In genomic region chr7:24919728-24920127, GRCm38 (mm10) we compare ENCODE assay signal across 21 mouse cellular contexts. TPM values are rescaled to one million over a fixed set of nuclear protein-coding genes. Genes with fewer than 3 reads are reported as not detected.
DNase-seq lines count a peak whose midpoint lies in the region; ATAC-seq and TF ChIP-seq lines count a peak whose summit lies in the region.
"Had no signal": no experiment of that assay in that cellular context is flagged by ENCODE, and none has a peak within 500 bp of the region (broad histone marks: within the 10 kb centered on the region; RNA-seq: fewer than 3 reads in every experiment).

No protein-coding gene starts in this region.

- H3K27ac ChIP-seq in forebrain, postnatal 0 days (ENCODE audit: low read depth, low read length) = no peak overlapping the region
- no peak overlapping the region for H3K27ac ChIP-seq in forebrain, embryonic 12.5 days
- H3K27ac ChIP-seq in forebrain, embryonic 10.5 days = no peak overlapping the region
- H3K27ac ChIP-seq: left cerebral cortex, adult 2 months; liver, embryonic 12.5 days; macrophage; stomach, embryonic 15.5 days had no signal

- no peaks in the 10 kb centered on the region for H3K4me1 ChIP-seq in forebrain, postnatal 0 days (ENCODE audit: insufficient read depth)
- no peaks in the 10 kb centered on the region for H3K4me1 ChIP-seq in forebrain, embryonic 12.5 days
- H3K4me1 ChIP-seq in forebrain, embryonic 10.5 days = 0 out of 2 replicates have a peak, but pooled peaks cover 4% of the 10 kb centered on the region
- H3K4me1 ChIP-seq: liver, embryonic 12.5 days; stomach, embryonic 15.5 days had no signal

- H3K27me3 ChIP-seq in forebrain, postnatal 0 days (ENCODE audit: insufficient read depth, low read length) = no peaks in the 10 kb centered on the region
- H3K27me3 ChIP-seq in forebrain, embryonic 12.5 days = no peaks in the 10 kb centered on the region
- H3K27me3 ChIP-seq in forebrain, embryonic 10.5 days (ENCODE audit: poor library complexity, severe bottlenecking) = no peaks in the 10 kb centered on the region
- H3K27me3 ChIP-seq: liver, embryonic 12.5 days; stomach, embryonic 15.5 days had no signal

- no peak overlapping the region for H3K4me3 ChIP-seq in forebrain, postnatal 0 days (ENCODE audit: low read depth, low read length)
- H3K4me3 ChIP-seq in forebrain, embryonic 12.5 days (replicated peaks) = no peak overlapping the region
- no peak overlapping the region for H3K4me3 ChIP-seq in forebrain, embryonic 10.5 days
- H3K4me3 ChIP-seq: left cerebral cortex, adult 2 months; liver, embryonic 12.5 days; stomach, embryonic 15.5 days had no signal

- H3K36me3 ChIP-seq in forebrain, postnatal 0 days (ENCODE audit: insufficient read depth) = peaks cover 78% of the 10 kb centered on the region
- peaks cover 78% of the 10 kb centered on the region for H3K36me3 ChIP-seq in forebrain, embryonic 12.5 days (replicated peaks)
- H3K36me3 ChIP-seq in forebrain, embryonic 10.5 days (replicated peaks) = peaks cover 84% of the 10 kb centered on the region

- TF ChIP-seq CTCF in forebrain, postnatal 0 days (IDR thresholded peaks at IDR 0.05; ENCODE audit: low read depth) = no peak

- H3K9ac ChIP-seq in forebrain, postnatal 0 days = no peak overlapping the region
- H3K9ac ChIP-seq in forebrain, embryonic 12.5 days = no peak overlapping the region
- H3K9ac ChIP-seq: liver, embryonic 12.5 days; stomach, embryonic 15.5 days had no signal

- intact Hi-C loops in left cerebral cortex, postnatal 4 days (cut with DNase I) = no loop called here

- peak; percentile 55 for ATAC-seq in forebrain, postnatal 0 days
- ATAC-seq in forebrain, embryonic 12.5 days (ENCODE audit: low FRiP score) = no peak
- ATAC-seq: liver, embryonic 12.5 days had no signal

- WGBS in forebrain, postnatal 0 days = 78% methylated on average over 9 of the region's 9 CpGs
- 91% methylated on average over 9 of the region's 9 CpGs for WGBS in forebrain, embryonic 12.5 days
- WGBS in forebrain, embryonic 10.5 days = 93% methylated on average over 9 of the region's 9 CpGs

- no peak overlapping the region for H3K4me2 ChIP-seq in forebrain, postnatal 0 days (ENCODE audit: low read depth)
- H3K4me2 ChIP-seq in forebrain, embryonic 12.5 days = no peak overlapping the region
- H3K4me2 ChIP-seq: liver, embryonic 12.5 days; stomach, embryonic 15.5 days had no signal

- no peak for DNase-seq in forebrain, postnatal 0 days
- peak; percentile 75 for DNase-seq in left cerebral cortex, postnatal 4 days
- DNase-seq in left cerebral cortex, adult 9 months (ENCODE audit: low spot score in 2 of 2) = no peak
- peak; percentile 73 for DNase-seq in brain, adult 2 months (ENCODE audit: low read depth, low spot score)
- DNase-seq in layer of hippocampus, adult 18-20 months (ENCODE audit: low spot score in 2 of 2) = peak; percentile 45 to 62
- no peak for DNase-seq in Muller cell, postnatal 12 days (ENCODE audit: inconsistent ontology term)
- no peak for DNase-seq in forebrain, embryonic 10.5 days (ENCODE audit: extremely low spot score, low spot score)
- DNase-seq: adrenal gland, postnatal 25 days; right cerebral cortex, postnatal 25 days had no signal

- no peaks in the 10 kb centered on the region for H3K9me3 ChIP-seq in forebrain, postnatal 0 days (ENCODE audit: low read length)
- no peaks in the 10 kb centered on the region for H3K9me3 ChIP-seq in forebrain, embryonic 12.5 days
- peaks cover 4% of the 10 kb centered on the region; the same call in 1 of the 2 replicates for H3K9me3 ChIP-seq in forebrain, embryonic 10.5 days
- H3K9me3 ChIP-seq: liver, embryonic 12.5 days; stomach, embryonic 15.5 days had no signal

RNA-seq across cellular contexts. Expression of gene Arhgef1, which starts 17.0 kb away (rescaled TPM):
- 24.5 and 30.3 TPM in 2 replicates for total RNA-seq in forebrain, postnatal 0 days (2014; rRNA removed)
- 16.7 and 26.8 TPM in 2 replicates for polyA plus RNA-seq in forebrain, postnatal 0 days (2015; fragmentation: Nextera tagmentation; extraction: Ambion mirVana)
- 68.3 and 73.5 TPM in 2 replicates for polyA plus RNA-seq in forebrain, embryonic 12.5 days (2016; fragmentation: Nextera tagmentation; extraction: Ambion mirVana)
- total RNA-seq in left cerebral cortex, postnatal 4 days (2021) = 100 to 1,000 TPM; 143 to 147 TPM
- total RNA-seq in layer of hippocampus, adult 18-20 months (2021) = 10 to 100 TPM; 74.7 to 80.8 TPM
- 58.2 and 59.2 TPM in 2 replicates for polyA plus RNA-seq in forebrain, embryonic 10.5 days (2016; fragmentation: Nextera tagmentation; extraction: Ambion mirVana)

RNA-seq across cellular contexts. Expression of gene Cd79a, which starts 22.5 kb away (rescaled TPM):
- 0.15 and 0.33 TPM in 2 replicates for total RNA-seq in forebrain, postnatal 0 days (2014; rRNA removed)
- polyA plus RNA-seq in forebrain, postnatal 0 days (2015; fragmentation: Nextera tagmentation; extraction: Ambion mirVana) = 0.47 and 0.54 TPM in 2 replicates
- polyA plus RNA-seq in forebrain, embryonic 12.5 days (2016; fragmentation: Nextera tagmentation; extraction: Ambion mirVana) = 0.22 TPM in 1 of 2 replicates, not detected in the other
- total RNA-seq in left cerebral cortex, postnatal 4 days (2021) = under 1 TPM; 0.24 to 0.52 TPM
- total RNA-seq in layer of hippocampus, adult 18-20 months (2021) = under 1 TPM in 1 of 2 experiments, not detected in 1; 0.22 TPM
- 0.25 and 0.55 TPM in 2 replicates for polyA plus RNA-seq in forebrain, embryonic 10.5 days (2016; fragmentation: Nextera tagmentation; extraction: Ambion mirVana)
- total RNA-seq: granulocyte monocyte progenitor cell, adult 5-6 weeks had no signal
- polyA plus RNA-seq: liver, embryonic 12.5 days had no signal

RNA-seq across cellular contexts. Expression of gene Gm4881, which starts 24.6 kb away (rescaled TPM):
- total RNA-seq in forebrain, postnatal 0 days (2014; rRNA removed) = 0.54 and 2.1 TPM in 2 replicates
- 0.33 and 0.97 TPM in 2 replicates for polyA plus RNA-seq in forebrain, postnatal 0 days (2015; fragmentation: Nextera tagmentation; extraction: Ambion mirVana)
- 1.0 and 1.7 TPM in 2 replicates for polyA plus RNA-seq in forebrain, embryonic 12.5 days (2016; fragmentation: Nextera tagmentation; extraction: Ambion mirVana)
- total RNA-seq in left cerebral cortex, postnatal 4 days (2021) = not detected
- not detected for total RNA-seq in layer of hippocampus, adult 18-20 months (2021)
- not detected in 2 replicates for polyA plus RNA-seq in forebrain, embryonic 10.5 days (2016; fragmentation: Nextera tagmentation; extraction: Ambion mirVana)
- total RNA-seq: adrenal gland, postnatal 25 days; granulocyte monocyte progenitor cell, adult 5-6 weeks; left cerebral cortex, adult 2 months; monocyte, adult 5-6 weeks had no signal
- polyA plus RNA-seq: C2C12; intestine, embryonic 14.5 days; liver, embryonic 12.5 days; macrophage; stomach, embryonic 15.5 days had no signal

RNA-seq across cellular contexts. Expression of gene Rps19, which starts 35.6 kb away (rescaled TPM):
- 581 and 723 TPM in 2 replicates for total RNA-seq in forebrain, postnatal 0 days (2014; rRNA removed)
- polyA plus RNA-seq in forebrain, postnatal 0 days (2015; fragmentation: Nextera tagmentation; extraction: Ambion mirVana) = 1,350 and 1,888 TPM in 2 replicates
- 1,399 and 1,518 TPM in 2 replicates for polyA plus RNA-seq in forebrain, embryonic 12.5 days (2016; fragmentation: Nextera tagmentation; extraction: Ambion mirVana)
- 1,000 to 10,000 TPM in 1 of 2 experiments, 100 to 1,000 TPM in 1; 915 to 1,028 TPM for total RNA-seq in left cerebral cortex, postnatal 4 days (2021)
- 100 to 1,000 TPM; 556 to 616 TPM for total RNA-seq in layer of hippocampus, adult 18-20 months (2021)
- 2,087 and 2,135 TPM in 2 replicates for polyA plus RNA-seq in forebrain, embryonic 10.5 days (2016; fragmentation: Nextera tagmentation; extraction: Ambion mirVana)

RNA-seq across cellular contexts. Expression of gene Dmrtc2, which starts 49.9 kb away (rescaled TPM):
- 0.08 TPM in 1 of 2 replicates, not detected in the other for total RNA-seq in forebrain, postnatal 0 days (2014; rRNA removed)
- 0.23 and 0.28 TPM in 2 replicates for polyA plus RNA-seq in forebrain, postnatal 0 days (2015; fragmentation: Nextera tagmentation; extraction: Ambion mirVana)
- polyA plus RNA-seq in forebrain, embryonic 12.5 days (2016; fragmentation: Nextera tagmentation; extraction: Ambion mirVana) = 0.24 TPM in 1 of 2 replicates, not detected in the other
- total RNA-seq in left cerebral cortex, postnatal 4 days (2021) = not detected
- not detected for total RNA-seq in layer of hippocampus, adult 18-20 months (2021)
- polyA plus RNA-seq in forebrain, embryonic 10.5 days (2016; fragmentation: Nextera tagmentation; extraction: Ambion mirVana) = not detected in 2 replicates
- total RNA-seq: adrenal gland, postnatal 25 days; granulocyte monocyte progenitor cell, adult 5-6 weeks; left cerebral cortex, adult 2 months; monocyte, adult 5-6 weeks had no signal
- polyA plus RNA-seq: C2C12; cerebellum, adult 2 months; embryonic facial prominence, embryonic 11.5 days; forebrain, embryonic 11.5 days; intestine, embryonic 14.5 days; liver, embryonic 12.5 days; macrophage; stomach, embryonic 15.5 days had no signal

Comparison
In these comparisons a context has a peak if more than half of its experiments do, and no peak if none do; other contexts are left out.
1. DNase-seq: peak in left cerebral cortex, postnatal 4 days (single experiment), brain, adult 2 months (single experiment) and layer of hippocampus, adult 18-20 months (2 of 2); none in forebrain, postnatal 0 days (single experiment), left cerebral cortex, adult 9 months (0 of 2), Muller cell, postnatal 12 days (single experiment) and forebrain, embryonic 10.5 days (single experiment).